Mouse (Mus musculus) c-Kit-negative CD71-positive TER-119-positive erythroid progenitor cells, embryonic 14.5 days (primary cell): ENCODE results near the gene Olfr1423.
"Not testable (repeated sequence)": the region's sequence is repeated elsewhere in the genome, so short reads cannot be mapped to it uniquely, and the experiment has no call there.

Source experiments
- DNase-seq: peaks from one replicate; pipeline ENCODE4 v3.0.0-alpha.2; 2013; ENCODE audit warnings: low read depth, low spot score

Gene Olfr1423

DNA sequence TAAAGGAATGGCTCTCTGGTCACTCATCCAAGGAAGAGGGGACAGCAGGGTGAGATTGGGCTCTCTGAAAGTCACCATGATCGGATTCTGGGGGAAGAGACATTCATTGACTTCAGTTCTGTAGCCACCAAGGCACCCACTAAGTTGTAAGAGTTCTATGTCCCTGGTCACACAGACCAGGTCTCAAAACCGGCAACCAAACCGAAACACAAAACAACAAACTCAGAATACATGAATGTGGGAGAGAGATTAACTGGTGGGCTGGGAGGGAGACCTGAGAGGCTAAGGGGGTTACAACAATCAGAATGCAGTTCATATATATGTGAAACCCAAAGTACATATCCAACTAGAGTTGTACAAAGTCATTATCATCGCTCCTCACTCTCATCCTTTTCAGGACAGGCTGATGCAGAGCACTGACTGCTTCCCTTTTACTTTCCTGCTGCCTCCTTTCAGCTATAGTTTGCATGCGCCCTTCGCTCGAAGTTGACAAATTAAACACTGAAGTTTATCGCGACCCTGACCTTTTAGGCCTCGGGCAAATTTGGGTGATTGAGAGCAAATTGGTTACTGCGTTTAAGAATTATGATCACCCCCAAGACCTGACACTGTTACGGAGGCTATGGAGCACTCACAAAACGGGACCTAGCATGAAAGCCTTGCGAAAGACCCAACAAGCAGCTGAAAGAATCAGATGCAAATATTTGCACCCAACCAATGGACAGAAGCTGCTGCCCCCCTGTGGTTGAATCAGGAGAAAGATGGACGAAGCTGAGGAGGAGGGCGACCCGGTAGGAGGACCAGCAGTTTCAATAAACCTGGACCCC is 33.8 kb downstream of the Olfr1423 start:
- peak; percentile 50 for DNase-seq

- DNase-seq = peak; percentile 28
Measured at GRCm38 (mm10) chr19:12006361-12006947, 34.7 kb downstream of the Olfr1423 start.

DNA sequence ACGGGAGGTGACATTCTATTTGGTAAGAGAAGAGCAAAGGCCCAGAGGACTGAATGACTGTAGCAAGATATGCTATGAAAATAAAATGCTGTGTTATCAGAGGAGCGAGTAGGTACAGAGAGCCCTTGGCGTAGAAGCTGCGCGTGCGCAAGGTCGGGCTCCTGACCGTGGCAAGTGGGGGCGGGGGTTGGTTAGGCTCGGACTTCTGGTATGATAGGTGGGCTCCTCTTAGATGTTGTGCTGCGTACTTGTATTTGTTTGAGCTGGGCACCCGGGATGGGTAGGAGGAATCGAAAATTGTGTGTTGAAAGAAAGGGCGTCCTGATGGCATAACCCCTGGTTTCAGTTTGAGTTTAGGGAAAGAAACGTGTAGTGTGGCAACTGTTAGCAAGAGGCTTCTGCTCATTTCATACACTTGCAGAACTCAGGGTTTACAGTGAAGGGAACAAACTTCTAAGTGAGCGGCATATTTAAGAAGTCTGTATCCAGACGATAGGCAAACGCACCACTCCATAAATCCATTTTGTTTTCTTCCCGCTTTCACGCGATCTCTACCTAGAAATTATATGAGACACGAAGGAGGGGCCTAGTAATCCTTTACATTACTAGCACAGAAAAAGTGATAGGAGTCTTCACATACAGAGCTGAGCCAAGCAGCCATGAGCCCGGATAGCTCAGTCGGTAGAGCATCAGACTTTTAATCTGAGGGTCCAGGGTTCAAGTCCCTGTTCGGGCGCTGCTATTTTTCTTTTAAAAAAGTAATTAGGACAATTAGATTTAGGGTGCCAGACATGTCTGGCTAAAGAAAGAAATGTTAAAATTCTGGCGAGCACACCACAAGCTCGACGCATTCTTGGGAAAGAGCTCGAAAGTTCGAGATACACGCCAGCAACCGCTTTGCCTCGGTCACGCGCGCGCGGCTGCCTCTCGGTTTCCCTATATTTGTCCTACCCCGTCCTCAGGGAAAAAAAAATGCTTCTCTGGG is 35.4 kb downstream of the Olfr1423 start:
- DNase-seq = peak; percentile 83

- DNase-seq = no peak
Measured at GRCm38 (mm10) chr19:12004216-12005008, 36.7 kb downstream of the Olfr1423 start.

DNA sequence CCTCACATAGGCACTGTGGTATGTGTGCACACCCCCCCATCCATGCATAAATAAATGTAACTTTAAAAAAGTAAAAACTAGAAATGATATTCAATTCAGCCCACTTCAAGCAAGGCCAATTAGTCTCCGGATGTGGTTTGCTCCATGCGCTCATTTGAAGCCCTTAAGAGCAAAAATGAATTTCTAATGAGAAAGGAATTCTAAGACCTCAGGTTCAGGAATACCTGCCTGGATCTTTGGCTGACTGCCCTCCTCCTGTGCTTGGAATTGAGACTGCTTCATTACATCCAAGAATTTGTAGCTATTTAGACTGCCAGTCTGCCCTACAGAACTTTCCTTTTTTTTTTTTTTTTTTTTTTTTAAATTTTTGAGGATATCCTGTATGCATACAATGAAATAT is 37.5 kb downstream of the Olfr1423 start:
- no peak for DNase-seq

DNA sequence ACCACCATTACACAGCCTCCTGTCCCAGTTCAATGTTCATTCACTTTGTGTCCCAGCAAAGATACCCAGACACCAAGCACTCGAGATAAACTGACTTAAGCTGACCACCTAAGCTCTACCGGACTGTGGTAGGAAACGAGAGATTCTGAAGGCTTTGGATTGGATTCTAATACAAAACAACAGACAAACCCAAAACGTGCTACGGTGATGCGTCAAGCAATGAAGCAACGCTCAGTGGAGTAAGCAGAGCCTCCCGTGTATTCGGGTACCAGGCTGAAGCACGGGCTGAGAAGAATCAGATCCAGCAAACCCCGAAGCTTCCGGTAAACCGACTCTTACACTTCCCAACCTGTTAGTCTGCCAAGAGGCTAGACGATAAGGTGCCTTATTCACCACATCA is 38.3 kb downstream of the Olfr1423 start:
- no peak for DNase-seq

DNA sequence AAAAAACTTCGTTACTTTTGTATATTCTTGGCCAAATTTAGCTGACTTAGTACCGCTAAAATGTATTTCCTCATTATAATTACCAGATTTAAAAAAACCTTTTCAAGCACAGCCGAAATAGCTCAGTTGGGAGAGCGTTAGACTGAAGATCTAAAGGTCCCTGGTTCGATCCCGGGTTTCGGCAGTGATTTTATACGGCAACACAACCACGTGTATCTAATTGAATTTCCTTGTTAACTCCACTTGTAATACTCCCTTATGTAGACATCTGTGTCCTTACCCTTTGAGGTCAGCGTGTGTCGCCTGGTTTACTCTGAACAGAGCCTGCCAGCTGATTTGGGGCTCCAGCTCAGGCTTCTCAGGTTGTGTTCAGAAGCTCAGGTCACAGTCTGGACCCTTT is 39.0 kb downstream of the Olfr1423 start:
- DNase-seq = peak; percentile 33

DNA sequence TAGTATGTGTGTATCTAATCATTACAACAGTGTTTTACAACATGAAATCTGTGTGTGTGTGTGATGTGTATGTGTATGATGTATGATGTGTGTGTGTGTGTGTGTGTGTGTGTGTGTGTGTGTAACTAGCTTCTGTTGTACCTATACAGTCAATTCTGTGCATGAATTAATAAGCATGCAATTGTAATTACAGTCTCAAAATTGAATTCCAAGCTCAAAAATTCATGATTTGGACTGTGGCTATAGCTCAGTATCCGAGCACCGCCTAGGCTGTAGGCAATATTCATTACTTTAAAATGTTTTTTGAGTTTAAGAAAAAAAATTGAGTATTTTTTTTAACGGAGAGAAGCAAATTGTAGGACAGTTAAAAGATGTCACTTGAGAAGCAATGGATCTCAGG is 39.4 kb downstream of the Olfr1423 start:
- DNase-seq = no peak

- DNase-seq = no peak
Measured at GRCm38 (mm10) chr19:11995722-11996448, 45.2 kb downstream of the Olfr1423 start.

- no peak for DNase-seq
Measured at GRCm38 (mm10) chr19:11994703-11995431, 46.2 kb downstream of the Olfr1423 start.

DNA sequence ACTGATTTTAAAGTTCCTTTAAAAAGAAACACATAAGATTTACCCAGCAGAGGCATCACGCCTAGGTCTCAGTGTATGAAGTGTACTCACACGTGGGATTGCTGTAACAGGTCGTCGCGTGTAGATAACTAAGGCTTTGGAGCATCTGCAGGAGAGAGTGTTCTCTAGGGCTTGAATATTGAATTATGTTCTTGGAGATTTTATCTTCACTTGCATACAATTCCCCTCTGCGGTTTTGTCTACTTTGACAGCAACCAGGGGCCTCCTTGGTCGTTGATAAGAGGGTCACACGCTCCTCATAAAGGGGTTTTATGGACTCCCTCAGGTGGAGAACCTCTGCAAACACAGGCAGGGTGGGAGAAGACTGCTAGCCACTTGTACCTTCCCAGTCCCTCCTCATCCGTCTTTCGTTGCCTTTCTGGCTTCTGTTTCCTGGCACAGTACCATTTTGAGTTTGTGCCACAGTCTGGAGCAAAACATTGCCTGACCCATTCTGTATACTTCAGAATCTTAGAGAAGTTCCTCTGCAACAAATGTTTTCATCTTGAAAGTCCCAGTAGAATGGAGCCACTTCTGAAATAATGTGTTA is 48.6 kb downstream of the Olfr1423 start:
- DNase-seq = no peak

- DNase-seq = no peak
Measured at GRCm38 (mm10) chr19:11992034-11992433, 49.1 kb downstream of the Olfr1423 start.

DNA sequence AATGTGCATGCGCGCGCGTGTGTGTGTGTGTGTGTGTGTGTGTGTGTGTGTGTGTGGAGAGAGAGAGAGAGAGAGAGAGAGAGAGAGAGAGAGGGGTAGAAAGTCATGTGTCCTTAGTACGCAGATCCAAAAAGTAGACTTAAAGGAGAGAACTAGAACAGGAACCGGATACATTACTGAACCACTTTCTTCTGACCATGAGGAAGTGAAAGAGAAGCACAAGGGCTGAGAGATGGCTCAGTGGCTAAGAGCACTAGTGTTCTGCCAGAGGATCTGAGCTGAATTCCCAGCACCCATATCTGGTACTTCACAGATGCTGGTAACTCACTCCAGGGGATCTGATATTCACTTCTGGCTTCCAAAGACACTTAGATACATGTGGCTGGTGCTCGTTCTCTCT is 51.8 kb downstream of the Olfr1423 start:
- DNase-seq = no peak

DNA sequence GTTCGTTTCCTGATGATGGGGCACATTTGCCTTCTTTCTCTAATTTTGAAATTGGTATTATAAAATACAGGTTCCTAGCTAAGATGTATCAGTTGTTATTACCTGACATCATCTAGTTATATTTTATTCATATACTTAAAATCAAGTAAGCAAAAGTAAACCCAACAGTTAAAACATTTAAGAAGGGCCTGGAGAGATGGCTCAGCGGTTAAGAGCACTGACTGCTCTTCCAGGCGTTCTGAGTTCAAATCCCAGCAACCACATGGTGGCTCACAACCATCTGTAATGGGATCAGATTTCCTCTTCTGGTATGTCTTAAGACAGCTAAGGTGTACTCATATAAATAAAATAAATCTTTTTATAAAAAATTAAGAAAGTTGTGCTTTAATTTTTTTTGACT is 53.3 kb downstream of the Olfr1423 start:
- DNase-seq = no peak

- not testable (repeated sequence) for DNase-seq
Measured at GRCm38 (mm10) chr19:11984614-11985013, 56.5 kb downstream of the Olfr1423 start.
